Mouse (Mus musculus) urinary bladder, postnatal 36 days (tissue): Measurements from ENCODE around the gene Gm9046.
"Not testable (repeated sequence)": the region's sequence is repeated elsewhere in the genome, so short reads cannot be mapped to it uniquely, and the experiment has no call there.

ENCODE experiments used
- DNase-seq, 2 experiments: peaks; one replicate each; pipeline ENCODE4 v3.0.0; 2022; ENCODE audit warnings: low spot score in 2 of 2, mixed read lengths in 1 of 2

Gm9046 gene

GRCm38 (mm10) chr10:118343155-118343554 lies at the start of gene Gm9046:
Gene Gm9046, minus strand, starts transcription at chr10:118343255.
- not testable (repeated sequence) for DNase-seq

DNA sequence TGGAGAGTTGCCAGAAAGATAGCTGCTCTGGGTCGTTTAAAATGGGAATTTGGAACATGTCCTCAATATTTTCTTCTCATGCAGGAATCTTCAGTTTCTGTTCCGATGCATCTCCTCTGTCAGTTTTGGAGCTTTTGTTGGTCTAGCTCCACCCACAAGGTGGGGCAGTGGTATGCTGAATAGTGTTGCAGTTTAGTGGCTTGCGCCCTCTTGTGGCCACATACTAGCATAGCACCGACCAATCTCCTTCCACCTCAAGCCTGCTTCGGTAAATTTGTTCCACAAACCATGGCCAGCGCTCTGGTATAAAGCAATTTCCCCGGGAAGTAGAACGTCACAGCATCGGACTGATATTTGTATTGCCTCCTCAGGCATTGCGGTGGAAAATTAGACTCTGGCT lies 27.4 kb upstream of the Gm9046 start:
- DNase-seq = peak; percentile 76 to 77

GRCm38 (mm10) chr10:118369518-118369917 lies 26.5 kb upstream of the Gm9046 start:
- DNase-seq = no peak

DNA sequence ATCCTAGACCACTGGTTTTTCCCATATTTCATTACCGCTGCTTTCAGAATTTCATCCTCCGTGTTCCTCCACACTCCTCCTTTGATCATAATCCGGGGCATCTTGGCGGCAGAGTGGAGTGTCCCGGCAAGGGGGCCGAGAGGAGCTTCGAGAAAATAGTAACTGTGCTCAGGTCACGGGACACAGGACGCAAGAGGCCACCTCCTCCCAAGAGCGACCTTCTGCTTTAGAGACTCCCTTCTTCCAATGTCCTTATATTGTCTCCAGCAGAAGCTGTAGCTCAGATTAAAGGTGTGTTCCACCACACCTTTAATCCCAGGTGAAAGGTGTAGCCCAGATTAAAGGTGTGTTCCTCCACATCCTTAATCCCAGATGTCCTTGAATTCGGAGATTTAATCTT lies 10.9 kb upstream of the Gm9046 start, which contains the start of gene Gm9049:
Gm9049 (minus strand) TSS at position 101 of the 400 bp plus-strand sequence.
- not testable (repeated sequence) for DNase-seq

GRCm38 (mm10) chr10:118348579-118348978 lies 5.5 kb upstream of the Gm9046 start, which contains the start of gene Gm9048:
Gene Gm9048, minus strand, starts transcription at chr10:118348679.
- DNase-seq = not testable (repeated sequence)

- not testable (repeated sequence) for DNase-seq
These were observed 5.3 kb downstream of the Gm9046 start, which contains the start of gene Gm9045 for GRCm38 (mm10) chr10:118337731-118338130. Gene Gm9045, minus strand, starts transcription at chr10:118337831.

DNA sequence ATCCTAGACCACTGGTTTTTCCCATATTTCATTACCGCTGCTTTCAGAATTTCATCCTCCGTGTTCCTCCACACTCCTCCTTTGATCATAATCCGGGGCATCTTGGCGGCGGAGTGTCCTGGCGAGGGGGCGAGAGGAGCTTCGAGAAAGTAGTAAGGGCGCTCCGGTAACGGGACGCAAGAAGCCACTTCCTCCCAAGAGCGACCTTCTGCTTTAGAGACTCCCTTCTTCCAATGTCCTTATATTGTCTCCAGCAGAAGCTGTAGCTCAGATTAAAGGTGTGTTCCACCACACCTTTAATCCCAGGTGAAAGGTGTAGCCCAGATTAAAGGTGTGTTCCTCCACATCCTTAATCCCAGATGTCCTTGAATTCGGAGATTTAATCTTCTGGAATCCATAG lies 10.7 kb downstream of the Gm9046 start, which contains the start of gene Gm9044:
Gm9044 (minus strand) TSS at position 101 of the 400 bp plus-strand sequence.
- DNase-seq = not testable (repeated sequence)

GRCm38 (mm10) chr10:118326869-118327268 lies 16.2 kb downstream of the Gm9046 start, which contains the start of gene Gm9040:
Gene Gm9040, minus strand, starts transcription at chr10:118326969.
- not testable (repeated sequence) for DNase-seq

- DNase-seq = no peak
These were observed 24.0 kb downstream of the Gm9046 start for GRCm38 (mm10) chr10:118319024-118319423.

DNA sequence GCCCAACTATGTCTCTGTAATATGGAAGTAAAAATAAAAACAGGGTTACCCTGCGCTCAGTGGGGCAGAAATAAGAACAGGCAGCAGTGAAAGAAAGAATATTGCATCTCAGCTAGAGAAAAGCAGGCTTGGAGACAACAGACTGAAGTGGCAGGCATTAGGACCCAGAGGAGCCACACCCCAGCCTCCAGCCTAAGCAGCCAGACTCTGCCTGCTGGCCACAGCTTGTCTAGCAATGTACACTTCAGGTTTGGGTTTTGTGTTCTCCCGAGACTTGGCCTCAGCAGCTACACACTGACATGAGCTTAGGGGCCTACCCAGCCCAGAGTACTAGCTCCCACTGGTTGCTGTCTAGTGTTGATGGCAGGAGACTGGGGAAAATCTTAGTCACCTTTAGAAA lies 40.9 kb downstream of the Gm9046 start:
- DNase-seq = not testable (repeated sequence)

GRCm38 (mm10) chr10:118294938-118295337 lies 48.1 kb downstream of the Gm9046 start, which contains the start of gene Iltifb:
Gene Iltifb, minus strand, starts transcription at chr10:118295038.
- DNase-seq = no peak
